Mouse (Mus musculus): ENCODE data around the gene Tacc3. TPM values are rescaled to one million over a fixed set of nuclear protein-coding genes. Genes with fewer than 3 reads are reported as not detected.

Gene Tacc3
- polyA plus RNA-seq, 1 experiment, result 7.7 TPM

- peaks cover 5% of the 10 kb centered on the region for H3K4me1 ChIP-seq (ENCODE audit: control insufficient read depth, insufficient read depth, insufficient read length, low read length)
- TF ChIP-seq POLR2A (IDR thresholded peaks at IDR 0.05; ENCODE audit: low read depth, low read length), result no peak
- TF ChIP-seq CTCF (IDR thresholded peaks at IDR 0.05; ENCODE audit: extremely low read depth, insufficient read length, insufficient replicate concordance, low read depth, low read length), result no peak
- peak overlapping the region; percentile 93 for H3K27ac ChIP-seq (ENCODE audit: insufficient read depth, low read depth, low read length)
- WGBS, result under 1% methylated on average over 24 of the region's 24 CpGs
- H3K27me3 ChIP-seq (ENCODE audit: control insufficient read depth, insufficient read depth, low read length), result no peaks in the 10 kb centered on the region
- H3K36me3 ChIP-seq (ENCODE audit: control insufficient read depth, insufficient read depth, low read length), result no peaks in the 10 kb centered on the region
- H3K4me3 ChIP-seq (ENCODE audit: low read depth, low read length), result peak overlapping the region; percentile 96
These were observed 29.1 kb upstream of the Tacc3 start for GRCm38 (mm10) chr5:33628820-33629300.

GRCm38 (mm10) chr5:33629301-33629987, 28.5 kb upstream of the Tacc3 start, which contains the start of the genes Fam53a and Gm9903:
TSS of gene Fam53a (minus strand) at chr5:33629635.
TSS of gene Gm9903 (plus strand) at chr5:33629925.
- peaks cover 5% of the 10 kb centered on the region for H3K4me1 ChIP-seq (ENCODE audit: control insufficient read depth, insufficient read depth, insufficient read length, low read length)
- peak within 1 kb of the TSS; percentile 93 for H3K27ac ChIP-seq (ENCODE audit: insufficient read depth, low read depth, low read length)
- WGBS, result under 1% methylated on average over 97 of the region's 99 CpGs
- H3K36me3 ChIP-seq (ENCODE audit: control insufficient read depth, insufficient read depth, low read length), result no peaks in the 10 kb centered on the region
- TF ChIP-seq POLR2A (IDR thresholded peaks at IDR 0.05; ENCODE audit: low read depth, low read length) (peak; percentile 92), CTCF (IDR thresholded peaks at IDR 0.05; ENCODE audit: extremely low read depth, insufficient read length, insufficient replicate concordance, low read depth, low read length) (0 out of 2 replicates have a peak, but pooled peaks have one; percentile 5)
- no peaks in the 10 kb centered on the region for H3K27me3 ChIP-seq (ENCODE audit: control insufficient read depth, insufficient read depth, low read length)
- H3K4me3 ChIP-seq (ENCODE audit: low read depth, low read length), result peak within 1 kb of the TSS; percentile 96

GRCm38 (mm10) chr5:33630061-33630460, 27.9 kb upstream of the Tacc3 start:
- Histone ChIP-seq H3K4me1 (ENCODE audit: control insufficient read depth, insufficient read depth, insufficient read length, low read length) (peaks cover 5% of the 10 kb centered on the region), H3K27ac (ENCODE audit: insufficient read depth, low read depth, low read length) (peak overlapping the region; percentile 83), H3K4me3 (ENCODE audit: low read depth, low read length) (peak overlapping the region; percentile 74), H3K36me3 (ENCODE audit: control insufficient read depth, insufficient read depth, low read length) (no peaks in the 10 kb centered on the region), H3K27me3 (ENCODE audit: control insufficient read depth, insufficient read depth, low read length) (no peaks in the 10 kb centered on the region)
- WGBS, result 2% methylated on average over 9 of the region's 9 CpGs
- TF ChIP-seq CTCF (IDR thresholded peaks at IDR 0.05; ENCODE audit: extremely low read depth, insufficient read length, insufficient replicate concordance, low read depth, low read length) (no peak), POLR2A (IDR thresholded peaks at IDR 0.05; ENCODE audit: low read depth, low read length) (no peak)

GRCm38 (mm10) chr5:33630615-33631014, 27.3 kb upstream of the Tacc3 start:
- peaks cover 5% of the 10 kb centered on the region for H3K4me1 ChIP-seq (ENCODE audit: control insufficient read depth, insufficient read depth, insufficient read length, low read length)
- H3K27ac ChIP-seq (ENCODE audit: insufficient read depth, low read depth, low read length), result peak overlapping the region; percentile 83
- WGBS, result 27% methylated on average over 4 of the region's 4 CpGs
- H3K27me3 ChIP-seq (ENCODE audit: control insufficient read depth, insufficient read depth, low read length), result no peaks in the 10 kb centered on the region
- peak overlapping the region; percentile 16; the same call in 1 of the 2 replicates for H3K4me3 ChIP-seq (ENCODE audit: low read depth, low read length)
- no peaks in the 10 kb centered on the region for H3K36me3 ChIP-seq (ENCODE audit: control insufficient read depth, insufficient read depth, low read length)
- TF ChIP-seq CTCF (IDR thresholded peaks at IDR 0.05; ENCODE audit: extremely low read depth, insufficient read length, insufficient replicate concordance, low read depth, low read length) (no peak), POLR2A (IDR thresholded peaks at IDR 0.05; ENCODE audit: low read depth, low read length) (no peak)

GRCm38 (mm10) chr5:33632526-33632925, 25.4 kb upstream of the Tacc3 start:
- 91% methylated on average over 1 of the region's 1 CpGs for WGBS

GRCm38 (mm10) chr5:33635361-33635760, 22.6 kb upstream of the Tacc3 start:
- Histone ChIP-seq H3K27ac (ENCODE audit: insufficient read depth, low read depth, low read length) (no peak overlapping the region), H3K27me3 (ENCODE audit: control insufficient read depth, insufficient read depth, low read length) (no peaks in the 10 kb centered on the region), H3K4me1 (ENCODE audit: control insufficient read depth, insufficient read depth, insufficient read length, low read length) (peaks cover 2% of the 10 kb centered on the region; the same call in 1 of the 2 replicates), H3K36me3 (ENCODE audit: control insufficient read depth, insufficient read depth, low read length) (peaks cover 18% of the 10 kb centered on the region), H3K4me3 (ENCODE audit: low read depth, low read length) (no peak overlapping the region)
- 85% methylated on average over 3 of the region's 3 CpGs for WGBS
- TF ChIP-seq POLR2A (IDR thresholded peaks at IDR 0.05; ENCODE audit: low read depth, low read length), result no peak
- TF ChIP-seq CTCF (IDR thresholded peaks at IDR 0.05; ENCODE audit: extremely low read depth, insufficient read length, insufficient replicate concordance, low read depth, low read length), result no peak

More at GRCm38 (mm10) chr5:33632526-33632925, 25.4 kb upstream of the Tacc3 start:
- peaks cover 5% of the 10 kb centered on the region for H3K4me1 ChIP-seq (ENCODE audit: control insufficient read depth, insufficient read depth, insufficient read length, low read length)
- no peak overlapping the region for H3K4me3 ChIP-seq (ENCODE audit: low read depth, low read length)
- no peaks in the 10 kb centered on the region for H3K27me3 ChIP-seq (ENCODE audit: control insufficient read depth, insufficient read depth, low read length)
- TF ChIP-seq POLR2A (IDR thresholded peaks at IDR 0.05; ENCODE audit: low read depth, low read length) (no peak), CTCF (IDR thresholded peaks at IDR 0.05; ENCODE audit: extremely low read depth, insufficient read length, insufficient replicate concordance, low read depth, low read length) (no peak)
- H3K36me3 ChIP-seq (ENCODE audit: control insufficient read depth, insufficient read depth, low read length), result peaks cover 3% of the 10 kb centered on the region
- no peak overlapping the region for H3K27ac ChIP-seq (ENCODE audit: insufficient read depth, low read depth, low read length)

- TF ChIP-seq POLR2A (IDR thresholded peaks at IDR 0.05; ENCODE audit: low read depth, low read length), result no peak
- no peak for TF ChIP-seq CTCF (IDR thresholded peaks at IDR 0.05; ENCODE audit: extremely low read depth, insufficient read length, insufficient replicate concordance, low read depth, low read length)
- H3K27me3 ChIP-seq (ENCODE audit: control insufficient read depth, insufficient read depth, low read length), result no peaks in the 10 kb centered on the region
- no peaks in the 10 kb centered on the region for H3K4me1 ChIP-seq (ENCODE audit: control insufficient read depth, insufficient read depth, insufficient read length, low read length)
- H3K27ac ChIP-seq (ENCODE audit: insufficient read depth, low read depth, low read length), result no peak overlapping the region
- no peak overlapping the region for H3K4me3 ChIP-seq (ENCODE audit: low read depth, low read length)
- 88% methylated on average over 3 of the region's 3 CpGs for WGBS
- peaks cover 35% of the 10 kb centered on the region for H3K36me3 ChIP-seq (ENCODE audit: control insufficient read depth, insufficient read depth, low read length)
These were observed 20.1 kb upstream of the Tacc3 start for GRCm38 (mm10) chr5:33637606-33638350.
